Mouse (Mus musculus) lung, postnatal 0 days (tissue): ENCODE data around the gene Pwwp2a.

Experiments
- CTCF ChIP-seq: IDR thresholded peaks from 2 replicates; pipeline ENCODE4 v1.5.1; 2016; ENCODE audit warnings: antibody characterized with exemption, mild to moderate bottlenecking
- EP300 ChIP-seq: IDR thresholded peaks from 2 replicates; pipeline ENCODE4 v1.6.1; 2016; ENCODE audit warnings: antibody characterized with exemption, mild to moderate bottlenecking, control low read depth

DNA sequence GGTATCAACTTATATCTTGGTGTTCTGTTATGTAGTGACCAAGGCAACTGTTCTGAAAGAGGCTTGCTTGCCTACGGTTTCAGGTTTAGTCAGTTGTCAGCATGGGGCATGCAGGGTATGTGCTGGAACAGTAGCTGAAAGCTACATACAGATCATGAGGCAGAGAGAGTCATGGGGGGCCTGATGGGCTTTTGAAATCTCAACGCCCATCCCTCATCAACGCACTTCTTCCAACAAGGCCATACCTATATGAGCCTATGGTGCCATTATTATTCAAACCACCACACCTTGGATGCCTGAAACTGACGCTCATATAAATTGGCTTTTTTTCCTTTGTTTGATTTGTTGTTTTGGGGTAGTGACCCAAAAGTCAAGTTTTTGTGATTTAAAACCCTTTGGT is 14.8 kb downstream of the Pwwp2a start:
- TF ChIP-seq CTCF (no peak), EP300 (no peak)
